Mouse (Mus musculus) embryonic facial prominence, embryonic 11.5 days (tissue): ENCODE results near the gene Eif3l. TPM values are rescaled to one million over a fixed set of nuclear protein-coding genes. Genes with fewer than 3 reads are reported as not detected.
A peak's percentile ranks its signal among the peaks of the same experiment; 100 is the strongest.

Experiments
- ATAC-seq: fragments of 200-750 bp; cut with Nextera tagmentation; replicated peaks from 2 replicates; pipeline ENCODE4 v1.8.0; 2017; ENCODE audit warnings: low read depth; ENCODE audit not compliant: insufficient number of reproducible peaks, low FRiP score, low TSS enrichment
- DNase-seq: peaks from one replicate; pipeline ENCODE4 v3.0.0-alpha.2; 2015; ENCODE audit warnings: low spot score
- H3K27ac ChIP-seq: fragments of 300-500 bp; sonication (generic); replicated peaks from 2 replicates; pipeline ENCODE4 v1.5.1; 2014; ENCODE audit warnings: mild to moderate bottlenecking, low read depth, low read length, control low read depth
- H3K27me3 ChIP-seq: fragments of 300-500 bp; sonication (generic); 2 replicates; pipeline ENCODE4 v1.6.1; 2014; ENCODE audit warnings: mild to moderate bottlenecking, low read length, moderate library complexity, mixed read lengths; ENCODE audit not compliant: control insufficient read depth, insufficient read depth
- H3K36me3 ChIP-seq: fragments of 300-500 bp; sonication (generic); replicated peaks from 2 replicates; pipeline ENCODE4 v1.6.1; 2014; ENCODE audit warnings: low read depth, mild to moderate bottlenecking, low read length, moderate library complexity, mixed read lengths; ENCODE audit not compliant: control insufficient read depth, insufficient read depth
- H3K4me1 ChIP-seq: fragments of 300-500 bp; sonication (generic); 2 replicates; pipeline ENCODE4 v1.6.1; 2014; ENCODE audit warnings: low read length, mixed read lengths; ENCODE audit not compliant: control insufficient read depth, insufficient read depth
- H3K4me2 ChIP-seq: fragments of 300-500 bp; sonication (generic); 2 replicates; pipeline ENCODE4 v1.6.1; 2014; ENCODE audit warnings: low read depth, mild to moderate bottlenecking, control low read depth, low read length, moderate library complexity
- H3K4me3 ChIP-seq: fragments of 300-500 bp; sonication (generic); 2 replicates; pipeline ENCODE4 v1.5.1; 2014; ENCODE audit warnings: low read depth, low read length, control low read depth
- H3K9ac ChIP-seq: fragments of 300-500 bp; sonication (generic); replicated peaks from 2 replicates; pipeline ENCODE4 v1.6.1; 2014; ENCODE audit warnings: mild to moderate bottlenecking, control low read depth, low read length
- H3K9me3 ChIP-seq: fragments of 300-500 bp; sonication (generic); replicated peaks from 2 replicates; pipeline ENCODE4 v1.6.1; 2016; ENCODE audit warnings: mild to moderate bottlenecking, low read length, inconsistent platforms, mixed read lengths; ENCODE audit not compliant: control insufficient read depth
- WGBS: fragments of 180-500 bp; shearing (Covaris S2); extraction: QIAGEN DNeasy Blood & Tissue Kit; methylation state at CpG from one replicate; pipeline ENCODE4 v1.1.7; 2014; 5-methylcytosine and 5-hydroxymethylcytosine counted together
- polyA plus RNA-seq: library from polyadenylated mRNA; unstranded; fragments of >200 nt; fragmentation: Nextera tagmentation; extraction: Ambion mirVana; gene quantifications from 2 replicates; pipeline ENCODE4 v1.2.1, GENCODE M21; 2014

The Eif3l gene
- polyA plus RNA-seq = 286 and 292 TPM in 2 replicates

- no peaks in the 10 kb centered on the region for H3K27me3 ChIP-seq
- H3K27ac ChIP-seq = peak within 1 kb of the TSS; percentile 42
- under 1% methylated on average over 49 of the region's 49 CpGs for WGBS
- H3K4me3 ChIP-seq = peak within 1 kb of the TSS; percentile 94
- H3K9ac ChIP-seq = peak within 1 kb of the TSS; percentile 79
- peak within 1 kb of the TSS; percentile 65 for H3K4me2 ChIP-seq
- H3K9me3 ChIP-seq = no peaks in the 10 kb centered on the region
- ATAC-seq (peak; percentile 78), DNase-seq (peak; percentile 93)
- no peaks in the 10 kb centered on the region; the same call in 1 of the 2 replicates for H3K4me1 ChIP-seq
- peaks cover 9% of the 10 kb centered on the region for H3K36me3 ChIP-seq
These were observed at the start of gene Eif3l for GRCm38 (mm10) chr15:79074913-79075532. Gene Eif3l, plus strand, starts transcription at chr15:79075179.

DNA sequence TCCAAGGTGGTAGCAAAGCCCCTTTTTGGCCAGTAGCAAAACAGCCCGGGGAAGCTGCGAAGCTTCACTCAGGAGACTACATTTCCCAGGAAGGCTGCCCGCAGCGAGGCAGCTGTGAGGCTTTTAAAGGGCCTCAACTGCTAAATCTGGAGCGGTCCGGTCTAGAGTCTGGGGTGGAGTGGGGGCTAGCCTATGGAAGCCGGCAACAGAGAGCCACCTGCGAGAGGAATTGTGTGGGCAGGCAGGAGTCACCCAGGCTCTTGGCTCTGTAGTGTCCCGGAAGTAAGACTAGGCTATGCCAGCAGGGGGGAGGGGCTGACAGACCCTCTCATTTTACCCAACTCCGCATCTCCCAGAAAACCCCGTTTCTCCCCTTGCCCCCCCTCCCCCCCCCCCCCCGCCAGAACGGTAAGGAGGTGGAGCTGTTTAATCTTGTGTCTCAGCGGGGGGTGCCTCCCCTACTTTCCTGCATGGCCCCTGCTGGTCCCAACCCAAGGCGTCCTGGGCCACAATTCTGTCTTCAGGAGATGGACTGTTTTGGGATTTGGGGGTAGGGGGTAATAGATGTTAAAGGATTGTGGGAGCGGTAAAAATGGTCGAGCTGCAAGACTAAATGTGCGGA lies 49.2 kb upstream of the Eif3l start:
- H3K4me3 ChIP-seq = no peak overlapping the region
- DNase-seq (peak; percentile 37), ATAC-seq (no peak)

GRCm38 (mm10) chr15:79026511-79027290 lies 48.3 kb upstream of the Eif3l start:
- no peak for DNase-seq
- peak overlapping the region; percentile 100; the same call in 1 of the 2 replicates for H3K9ac ChIP-seq
- H3K27me3 ChIP-seq = no peaks in the 10 kb centered on the region
- H3K4me2 ChIP-seq = peak overlapping the region; percentile 93
- no peak overlapping the region for H3K27ac ChIP-seq
- H3K9me3 ChIP-seq = no peaks in the 10 kb centered on the region
- H3K4me1 ChIP-seq = peaks cover 5% of the 10 kb centered on the region; the same call in 1 of the 2 replicates
- no peak overlapping the region for H3K4me3 ChIP-seq
- H3K36me3 ChIP-seq = no peaks in the 10 kb centered on the region
- no peak for ATAC-seq
- WGBS = 46% methylated on average over 14 of the region's 14 CpGs

More for the DNA sequence above, 49.2 kb upstream of the Eif3l start:
- Histone ChIP-seq H3K36me3 (no peaks in the 10 kb centered on the region), H3K27ac (no peak overlapping the region), H3K4me2 (peak overlapping the region; percentile 21; the same call in 1 of the 2 replicates), H3K9ac (0 out of 2 replicates have a peak overlapping the region, but pooled peaks have one; percentile 41), H3K4me1 (peaks cover 2% of the 10 kb centered on the region; the same call in 1 of the 2 replicates), H3K9me3 (no peaks in the 10 kb centered on the region), H3K27me3 (no peaks in the 10 kb centered on the region)
- 10% methylated on average over 15 of the region's 18 CpGs for WGBS

GRCm38 (mm10) chr15:79027291-79028205 lies 47.4 kb upstream of the Eif3l start:
- Histone ChIP-seq H3K27me3 (no peaks in the 10 kb centered on the region), H3K4me3 (peak overlapping the region; percentile 58), H3K4me1 (peaks cover 5% of the 10 kb centered on the region; the same call in 1 of the 2 replicates), H3K9ac (peak overlapping the region; percentile 100), H3K9me3 (no peaks in the 10 kb centered on the region), H3K27ac (peak overlapping the region; percentile 94), H3K36me3 (no peaks in the 10 kb centered on the region), H3K4me2 (peak overlapping the region; percentile 93)
- 5% methylated on average over 43 of the region's 46 CpGs for WGBS
- ATAC-seq (no peak; the same call in 1 of the 2 replicates), DNase-seq (peak; percentile 38)

- no peaks in the 10 kb centered on the region for H3K27me3 ChIP-seq
- H3K9ac ChIP-seq = peak within 1 kb of the TSS; percentile 100
- H3K4me2 ChIP-seq = peak within 1 kb of the TSS; percentile 93
- H3K36me3 ChIP-seq = no peaks in the 10 kb centered on the region
- H3K27ac ChIP-seq = peak within 1 kb of the TSS; percentile 94
- DNase-seq (peak; percentile 94), ATAC-seq (peak; percentile 63)
- H3K4me3 ChIP-seq = peak within 1 kb of the TSS; percentile 58
- under 1% methylated on average over 57 of the region's 58 CpGs for WGBS
- no peaks in the 10 kb centered on the region for H3K9me3 ChIP-seq
- H3K4me1 ChIP-seq = peaks cover 5% of the 10 kb centered on the region; the same call in 1 of the 2 replicates
These were observed 46.7 kb upstream of the Eif3l start, which contains the start of gene H1f0 for GRCm38 (mm10) chr15:79028237-79028738. Gene H1f0, plus strand, starts transcription at chr15:79028450.

DNA sequence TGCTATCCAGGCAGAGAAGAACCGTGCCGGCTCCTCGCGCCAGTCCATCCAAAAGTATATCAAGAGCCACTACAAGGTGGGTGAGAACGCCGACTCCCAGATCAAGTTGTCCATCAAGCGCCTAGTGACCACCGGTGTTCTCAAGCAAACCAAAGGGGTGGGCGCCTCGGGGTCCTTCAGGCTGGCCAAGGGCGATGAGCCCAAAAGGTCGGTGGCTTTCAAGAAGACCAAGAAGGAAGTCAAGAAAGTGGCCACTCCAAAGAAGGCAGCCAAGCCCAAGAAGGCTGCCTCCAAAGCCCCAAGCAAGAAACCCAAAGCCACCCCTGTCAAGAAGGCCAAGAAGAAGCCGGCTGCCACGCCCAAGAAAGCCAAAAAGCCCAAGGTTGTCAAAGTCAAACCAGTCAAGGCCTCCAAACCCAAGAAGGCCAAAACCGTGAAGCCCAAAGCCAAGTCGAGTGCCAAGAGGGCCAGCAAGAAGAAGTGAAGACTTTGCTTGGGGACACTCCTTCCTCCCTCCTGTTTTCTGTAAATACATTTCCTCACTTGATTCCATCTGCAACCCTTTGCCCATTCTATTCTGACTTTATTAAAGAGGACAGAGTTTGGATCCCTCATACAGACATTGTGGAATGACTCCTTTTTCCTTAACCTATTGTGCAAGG lies 46.0 kb upstream of the Eif3l start:
- ATAC-seq (no peak), DNase-seq (peak; percentile 23)
- no peaks in the 10 kb centered on the region for H3K27me3 ChIP-seq
- H3K4me3 ChIP-seq = peak overlapping the region; percentile 58
- peaks cover 5% of the 10 kb centered on the region; the same call in 1 of the 2 replicates for H3K4me1 ChIP-seq
- no peaks in the 10 kb centered on the region for H3K9me3 ChIP-seq
- peak overlapping the region; percentile 100 for H3K9ac ChIP-seq
- H3K36me3 ChIP-seq = no peaks in the 10 kb centered on the region
- 29% methylated on average over 16 of the region's 16 CpGs for WGBS
- H3K27ac ChIP-seq = peak overlapping the region; percentile 94
- peak overlapping the region; percentile 93 for H3K4me2 ChIP-seq
